Mouse (Mus musculus) gastrocnemius, postnatal 14 days (tissue): Measurements from ENCODE around the gene Etnk1. TPM values are rescaled to one million over a fixed set of nuclear protein-coding genes. Genes with fewer than 3 reads are reported as not detected.
"Not testable (repeated sequence)": the region's sequence is repeated elsewhere in the genome, so short reads cannot be mapped to it uniquely, and the experiment has no call there.

Experiments used
- DNase-seq: peaks from one replicate; pipeline ENCODE4 v3.0.0; 2021; ENCODE audit warnings: mixed read lengths
- intact Hi-C: fragments of 180-260 bp; cut with DNase I; formaldehyde crosslinking; loops from one replicate; pipeline ENCODE4 v1.15.1; 2025; ENCODE audit warnings: low total_unique reads
- long read RNA-seq, 2 experiments: library from polyadenylated mRNA; stranded (forward); transcript quantifications; one replicate each; pipeline ENCODE4 v2.0.0; 2021
- total RNA-seq, 2 experiments: library from RNA; stranded (reverse); gene quantifications; 2 replicates each; pipeline ENCODE4 v1.2.3; 2021

Gene Etnk1
- total RNA-seq, result 10 to 100 TPM; 14.3 to 14.6 TPM
- long read RNA-seq, experiment 1, full-length matches to known transcripts, result 1 of 5 reads
- long read RNA-seq, experiment 1, partial matches to known transcripts, result 0 of 5 reads
- long read RNA-seq, experiment 1, other reads (novel, unspliced or antisense), result 4 of 5 reads
- long read RNA-seq, experiment 2, full-length matches to known transcripts, result 9 of 15 reads
- long read RNA-seq, experiment 2, partial matches to known transcripts, result 0 of 15 reads
- long read RNA-seq, experiment 2, other reads (novel, unspliced or antisense), result 6 of 15 reads

- intact Hi-C loops, result no loop called here
Measured at GRCm38 (mm10) chr6:143166452-143167357, at the start of gene Etnk1. TSS of gene Etnk1 (plus strand) at chr6:143167221.

GRCm38 (mm10) chr6:143119325-143119724 lies 47.7 kb upstream of the Etnk1 start:
- DNase-seq, result no peak
- intact Hi-C loops, result no loop called here

More at GRCm38 (mm10) chr6:143166452-143167357, at the start of gene Etnk1:
- peak; percentile 96 for DNase-seq

DNA sequence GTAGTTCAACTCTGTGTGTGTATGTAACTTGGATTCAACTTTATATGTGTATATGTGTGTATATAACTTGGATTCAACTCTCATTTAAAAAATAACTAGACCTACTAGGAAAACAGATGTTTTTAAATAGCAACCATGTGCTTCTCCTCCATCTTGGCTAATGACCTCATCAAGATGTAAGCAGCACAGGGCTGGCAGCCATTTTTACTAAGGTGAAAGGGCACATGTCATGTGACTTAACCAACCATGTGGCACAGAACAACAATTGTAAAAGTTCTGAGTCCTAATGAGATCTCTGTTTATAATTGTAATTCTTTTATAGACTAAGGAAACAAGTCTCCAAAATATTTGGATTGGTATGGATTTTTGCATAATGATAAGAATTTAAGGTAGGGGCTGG lies 41.3 kb upstream of the Etnk1 start:
- no peak for DNase-seq
- intact Hi-C loops, result no loop called here

GRCm38 (mm10) chr6:143129466-143129865 lies 37.6 kb upstream of the Etnk1 start:
- intact Hi-C loops, result no loop called here
- no peak for DNase-seq

- no peak for DNase-seq
- intact Hi-C loops, result no loop called here
Measured at GRCm38 (mm10) chr6:143129952-143130351, 37.1 kb upstream of the Etnk1 start.

DNA sequence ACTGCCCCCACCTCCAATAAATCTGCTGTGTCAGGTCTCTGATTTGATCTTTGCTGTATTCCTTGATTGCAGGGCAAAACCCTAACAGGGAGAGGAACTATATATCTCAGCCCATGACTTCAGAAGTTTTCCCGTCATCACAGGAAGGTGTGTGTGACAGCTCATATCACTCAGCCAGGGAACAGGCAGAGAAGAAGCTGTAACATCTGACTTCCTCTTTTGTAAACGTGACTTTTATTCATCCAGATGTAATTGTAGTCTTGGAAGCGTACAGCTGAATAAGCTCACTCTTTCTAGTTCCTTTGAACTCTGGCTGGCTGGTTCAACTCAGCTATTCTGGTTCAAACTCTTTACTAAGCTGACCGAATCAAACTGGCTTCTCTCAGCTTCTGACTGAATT lies 36.6 kb upstream of the Etnk1 start:
- DNase-seq, result no peak

DNA sequence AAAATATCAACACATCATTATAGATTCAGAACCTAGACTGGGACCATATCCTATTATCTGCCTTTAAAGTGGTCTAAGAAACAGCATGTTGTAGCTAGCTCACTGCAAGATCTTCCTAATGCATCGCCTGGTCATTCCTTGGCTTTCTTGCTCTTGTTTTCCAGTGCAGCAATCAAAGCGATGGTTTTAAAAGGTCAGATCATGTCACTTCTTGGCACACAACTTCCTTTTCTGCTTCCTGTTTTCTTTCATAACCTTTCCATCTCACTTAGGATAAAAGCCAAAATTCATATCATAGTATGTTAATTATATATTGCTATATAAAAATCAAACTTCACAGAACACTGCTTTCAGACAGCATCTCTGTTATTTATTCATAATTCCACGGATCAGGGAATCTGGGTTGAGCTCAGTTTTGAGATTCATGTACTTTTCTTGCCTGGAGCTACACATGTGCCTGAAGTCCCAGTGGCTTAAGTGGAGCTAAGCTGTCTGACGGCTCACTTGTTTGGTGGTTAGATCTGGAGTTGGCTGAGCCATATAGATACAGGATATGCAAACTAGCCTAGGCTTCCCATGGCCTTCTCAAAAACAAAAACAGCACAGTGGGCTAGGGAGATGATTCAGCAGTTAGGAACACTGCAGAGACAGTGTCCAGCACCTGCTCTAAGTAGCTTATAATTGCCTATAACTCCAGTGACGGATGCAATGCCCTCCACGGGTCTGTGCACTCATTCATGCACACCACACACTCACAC lies 34.9 kb upstream of the Etnk1 start:
- no peak for DNase-seq
- intact Hi-C loops, result no loop called here

More for the DNA sequence above, 36.6 kb upstream of the Etnk1 start:
- intact Hi-C loops, result no loop called here

DNA sequence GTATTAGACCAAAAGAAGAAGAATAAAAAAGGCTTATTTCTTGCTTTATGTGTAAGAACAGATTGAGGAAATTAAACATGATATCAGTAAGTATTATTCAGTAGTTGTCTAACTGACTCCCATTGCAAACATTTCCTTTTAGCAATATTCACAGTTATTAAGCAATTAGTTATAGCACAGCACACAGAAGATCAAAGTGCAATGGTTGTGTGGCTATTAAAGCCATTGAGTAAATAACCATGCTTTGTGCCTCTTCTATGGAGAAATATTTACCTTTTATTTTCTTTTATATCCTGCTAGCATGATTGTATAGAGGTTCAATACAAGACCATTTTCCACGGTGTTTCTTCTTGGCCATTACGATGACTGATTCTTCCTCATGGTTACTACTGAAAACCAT lies 33.9 kb upstream of the Etnk1 start:
- intact Hi-C loops, result no loop called here
- no peak for DNase-seq

- intact Hi-C loops, result no loop called here
- no peak for DNase-seq
Measured at GRCm38 (mm10) chr6:143135097-143135496, 31.9 kb upstream of the Etnk1 start.

GRCm38 (mm10) chr6:143136688-143137087 lies 30.3 kb upstream of the Etnk1 start:
- DNase-seq, result no peak
- intact Hi-C loops, result no loop called here

DNA sequence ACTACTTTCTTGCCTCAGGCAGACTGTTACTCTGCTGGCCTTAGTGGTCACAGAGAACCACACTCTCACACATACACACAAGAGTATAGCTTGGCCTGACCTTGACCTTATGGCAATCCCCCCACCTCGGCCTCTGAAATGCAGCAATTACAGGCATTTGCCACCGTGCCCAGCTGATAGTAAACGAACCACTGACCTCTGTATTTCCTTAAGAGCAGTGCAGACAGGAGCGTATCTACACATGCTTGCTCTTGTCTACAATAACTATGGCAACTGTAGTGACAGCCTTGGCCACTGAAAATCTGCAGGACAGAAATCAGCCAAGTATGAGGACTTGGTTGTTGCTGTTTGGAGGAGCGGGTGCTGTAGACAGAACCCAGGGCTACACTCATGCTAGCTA lies 29.7 kb upstream of the Etnk1 start:
- DNase-seq, result no peak
- intact Hi-C loops, result no loop called here

DNA sequence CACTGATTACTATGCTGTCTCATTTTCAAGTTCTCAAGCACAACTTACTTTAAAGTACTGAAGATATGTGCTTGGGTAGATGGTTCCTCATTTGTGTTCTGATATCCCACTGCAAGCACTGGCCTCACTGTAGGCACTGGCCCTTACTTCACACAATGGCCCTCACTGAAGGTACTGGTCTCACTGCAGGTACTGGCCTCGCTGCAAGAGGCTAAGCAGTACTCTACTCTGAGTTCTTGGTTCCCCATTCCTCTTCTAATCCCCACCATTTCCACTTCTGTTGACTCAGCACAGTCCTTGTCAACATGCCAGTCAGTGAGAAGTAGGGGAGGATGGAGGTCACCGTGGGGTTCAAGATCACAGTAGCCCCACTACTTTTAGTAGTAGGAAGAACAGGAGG lies 27.6 kb upstream of the Etnk1 start:
- intact Hi-C loops, result no loop called here
- no peak for DNase-seq

DNA sequence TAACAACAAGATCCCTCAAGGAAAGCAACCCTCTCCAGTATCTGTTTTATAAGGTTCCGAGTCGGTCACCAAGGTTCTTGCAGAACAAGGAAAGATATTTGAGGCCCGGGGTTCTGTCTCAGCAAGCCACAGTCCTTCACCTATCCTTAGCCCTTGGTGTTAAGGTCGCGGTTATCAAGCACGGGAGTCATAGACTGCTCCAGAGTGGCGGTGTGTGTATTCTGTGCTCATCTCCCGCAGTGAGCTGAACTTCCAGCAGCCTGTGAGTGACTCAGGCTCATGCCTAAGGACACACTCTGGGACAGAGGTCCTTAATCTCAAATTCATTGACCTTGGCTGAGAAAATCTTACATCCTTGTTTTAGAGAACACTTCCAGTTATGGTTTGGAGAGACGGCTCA lies 26.1 kb upstream of the Etnk1 start:
- DNase-seq, result no peak
- intact Hi-C loops, result no loop called here

- intact Hi-C loops, DNase-seq: not testable (repeated sequence)
Measured at GRCm38 (mm10) chr6:143141624-143142592, 25.1 kb upstream of the Etnk1 start.

DNA sequence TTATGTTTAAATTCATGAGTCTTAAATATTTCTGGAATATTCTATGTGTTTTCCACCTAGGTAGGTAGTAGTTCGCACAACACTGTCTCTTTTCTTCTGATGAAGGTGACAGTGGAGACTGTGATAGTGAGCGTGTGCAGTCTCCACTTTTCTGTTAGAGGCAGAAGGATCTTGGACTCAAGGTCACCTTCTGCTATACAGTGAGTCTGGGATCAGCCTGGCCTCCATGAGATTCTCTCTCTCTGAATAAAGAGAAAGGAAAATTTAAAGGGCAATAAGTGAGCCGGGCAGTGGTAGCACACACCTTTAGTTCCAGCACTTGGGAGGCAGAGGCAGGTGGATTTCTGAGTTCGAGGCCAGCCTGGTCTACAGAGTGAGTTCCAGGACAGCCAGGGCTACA lies 24.2 kb upstream of the Etnk1 start:
- intact Hi-C loops, result no loop called here
- DNase-seq, result no peak

DNA sequence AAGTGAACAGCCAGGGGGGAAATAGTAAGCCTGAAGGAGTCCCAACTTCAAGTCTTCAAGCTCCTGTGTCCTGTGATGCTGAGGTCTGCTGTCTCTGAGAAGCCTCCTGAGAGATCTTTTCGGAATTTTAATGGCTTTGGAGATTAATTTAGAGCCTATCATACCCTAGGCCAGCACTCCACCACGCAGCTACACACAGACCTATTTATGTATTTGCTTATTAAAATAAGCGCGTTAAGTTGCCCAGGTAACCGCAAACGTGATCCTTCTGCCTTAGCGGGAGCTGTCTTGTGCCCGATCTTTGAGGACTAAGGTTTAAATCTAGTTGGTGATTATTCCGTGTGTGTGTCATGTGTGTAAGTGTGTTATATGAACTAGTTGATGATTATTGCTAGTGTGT lies 23.7 kb upstream of the Etnk1 start:
- intact Hi-C loops, result no loop called here
- DNase-seq, result no peak

- intact Hi-C loops, result no loop called here
- DNase-seq, result no peak
Measured at GRCm38 (mm10) chr6:143143775-143144273, 23.2 kb upstream of the Etnk1 start.

GRCm38 (mm10) chr6:143144556-143144955 lies 22.5 kb upstream of the Etnk1 start:
- intact Hi-C loops, result no loop called here
- DNase-seq, result no peak

DNA sequence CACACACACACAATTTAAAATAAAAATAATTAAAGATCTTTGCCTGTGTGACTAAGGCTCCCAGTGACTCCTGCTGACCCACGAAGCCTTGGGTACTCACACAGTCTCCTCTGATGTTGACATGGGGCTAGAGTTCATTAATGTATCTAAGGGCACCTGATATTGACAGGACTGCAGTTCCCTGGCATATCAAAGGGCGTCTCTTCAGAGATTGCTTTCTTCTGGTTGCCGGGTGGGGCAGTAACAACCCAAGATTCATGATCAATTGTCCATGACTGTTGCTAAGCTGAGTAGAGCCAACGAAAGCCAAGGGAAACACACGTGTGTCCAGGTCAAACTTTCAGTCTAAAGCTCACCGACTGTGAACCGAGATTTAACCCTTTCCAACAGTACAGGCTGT lies 22.0 kb upstream of the Etnk1 start:
- intact Hi-C loops, result no loop called here
- no peak for DNase-seq
